Mouse (Mus musculus) ovary, postnatal 36 days (tissue): ENCODE measurements around the gene Rgl1.

Source experiments
- DNase-seq: peaks from one replicate; pipeline ENCODE4 v3.0.0; 2022; ENCODE audit warnings: low spot score, mixed read lengths

Gene Rgl1

DNA sequence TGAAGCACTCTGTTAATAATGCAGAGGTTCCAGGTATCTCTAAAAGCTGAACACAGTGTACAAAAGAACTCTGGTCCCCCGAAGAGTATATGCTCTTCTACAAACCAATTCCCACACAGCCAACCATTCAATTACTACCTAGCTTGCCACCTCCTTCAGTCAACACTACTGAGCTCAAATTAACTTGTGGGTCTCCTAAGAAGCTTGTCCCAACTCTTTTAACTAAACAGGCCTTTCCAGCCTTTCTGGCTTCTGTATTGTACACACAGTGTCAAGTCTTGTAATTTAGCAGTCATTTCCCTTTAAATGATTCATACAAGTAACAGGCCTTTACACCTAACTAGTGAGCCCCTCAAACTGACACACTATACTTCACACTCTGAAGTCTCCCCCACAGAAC is 48.8 kb downstream of the Rgl1 start:
- DNase-seq = no peak

DNA sequence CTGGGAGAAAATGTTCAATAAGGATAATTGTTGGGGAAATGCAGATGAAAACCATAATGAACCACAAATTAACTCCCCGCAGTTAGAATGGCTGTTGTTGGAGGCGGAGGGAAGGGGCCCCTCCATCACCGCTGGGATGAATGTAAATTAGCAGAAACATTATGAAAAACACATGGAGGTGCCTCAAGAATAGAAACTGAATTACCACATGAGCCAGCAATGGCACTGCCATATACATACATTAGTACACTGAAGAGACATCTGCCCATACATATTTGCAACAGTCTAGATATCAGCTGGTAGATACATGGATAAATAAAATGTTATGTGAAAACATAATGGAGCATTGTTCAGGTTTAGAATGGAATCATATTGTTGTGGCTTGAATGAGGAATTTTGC is 51.7 kb downstream of the Rgl1 start:
- no peak for DNase-seq

DNA sequence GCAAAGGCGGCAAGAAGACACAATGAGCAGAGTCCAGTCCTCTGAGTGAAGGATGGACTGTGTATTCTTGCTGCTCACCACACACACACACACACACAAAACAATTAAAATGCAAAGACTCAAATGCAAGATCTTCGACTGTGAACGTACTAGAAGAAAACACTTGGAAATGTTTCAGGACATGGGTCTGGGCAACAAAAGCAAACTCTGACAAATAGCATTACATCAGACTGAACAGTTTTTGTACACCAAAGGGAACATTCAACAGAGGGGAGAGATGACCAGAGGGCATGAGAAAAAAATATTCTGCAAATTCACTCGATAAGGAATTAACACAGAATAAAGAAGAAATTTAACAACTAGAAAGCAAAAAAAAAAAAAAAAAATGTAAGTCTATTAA is 52.2 kb downstream of the Rgl1 start:
- DNase-seq = no peak

DNA sequence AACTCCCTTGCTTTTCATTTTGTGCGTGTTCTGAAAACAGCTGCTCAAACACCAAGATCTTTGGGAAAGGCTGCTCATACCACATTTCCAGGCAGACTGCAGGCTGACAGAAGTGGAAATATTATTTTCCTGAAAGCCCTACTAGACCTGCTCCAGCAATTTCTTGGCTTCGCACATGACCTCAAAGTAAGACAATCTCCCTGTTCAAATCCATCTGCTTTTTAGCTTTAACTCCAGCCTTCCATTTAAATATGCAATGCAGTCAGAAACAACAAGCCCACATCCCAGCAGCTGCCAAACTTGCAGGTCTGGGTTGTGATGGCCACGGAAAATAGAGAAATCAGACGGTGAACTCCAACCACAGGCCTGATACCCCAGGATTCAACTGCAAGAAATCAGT is 55.1 kb downstream of the Rgl1 start:
- DNase-seq = no peak

GRCm38 (mm10) chr1:152707560-152707959 is 58.6 kb downstream of the Rgl1 start:
- DNase-seq = no peak

DNA sequence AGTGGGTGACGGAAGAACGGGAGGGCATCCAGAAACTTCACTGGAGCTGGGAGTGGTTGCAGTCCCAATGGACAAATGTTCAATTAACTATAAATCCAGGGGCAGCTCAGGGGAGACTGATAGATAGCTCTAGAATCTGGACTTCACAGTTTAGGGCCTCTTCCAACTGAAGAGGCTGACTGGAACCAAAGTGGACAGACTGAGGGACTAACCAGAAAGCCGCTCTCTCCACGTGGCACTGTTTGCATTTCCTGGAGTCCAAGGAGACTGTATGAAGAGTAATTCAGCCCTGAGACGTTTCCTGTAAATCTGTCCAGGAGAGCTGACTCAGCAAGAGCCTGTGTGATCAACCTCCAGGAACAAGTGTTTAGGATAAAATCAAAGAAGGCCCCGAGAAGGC is 62.2 kb downstream of the Rgl1 start:
- DNase-seq = no peak

GRCm38 (mm10) chr1:152702920-152703319 is 63.2 kb downstream of the Rgl1 start:
- DNase-seq = no peak

DNA sequence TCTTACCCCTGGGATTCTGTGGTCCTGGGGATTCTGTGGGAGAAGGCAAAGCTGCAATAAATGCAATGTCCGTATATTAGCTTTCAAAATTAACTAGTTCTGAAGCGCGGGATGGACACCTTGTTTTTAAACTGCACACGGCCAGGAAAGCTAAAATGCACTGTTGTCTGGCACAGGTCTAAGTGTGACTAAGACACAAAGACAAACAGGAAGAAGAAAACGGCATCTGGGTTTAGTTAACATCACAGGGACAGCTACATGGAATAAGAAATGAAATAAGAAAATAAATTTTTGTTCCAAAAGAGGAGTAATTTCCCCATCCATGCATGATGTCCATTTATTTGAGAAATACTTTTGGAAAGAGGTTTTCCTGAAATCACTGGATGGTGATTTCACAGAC is 65.1 kb downstream of the Rgl1 start:
- no peak for DNase-seq

DNA sequence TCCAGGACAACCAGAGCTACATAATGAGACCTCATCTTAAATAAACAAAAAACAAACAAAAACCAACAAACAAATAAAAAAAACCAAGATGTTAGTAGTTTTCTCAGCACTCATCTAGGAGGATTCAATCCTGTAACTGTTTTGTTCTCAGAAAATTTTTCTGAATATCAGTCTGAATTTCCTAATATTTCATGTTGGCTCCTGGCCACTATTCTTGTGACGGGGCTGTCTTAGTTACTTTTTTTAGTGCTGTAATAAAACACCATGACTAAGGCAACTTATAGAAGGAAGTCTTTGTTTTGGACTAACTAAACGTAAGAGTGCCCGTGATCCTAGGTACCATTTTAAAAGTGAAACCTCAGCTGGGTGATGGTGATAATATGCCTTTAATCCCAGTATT is 68.8 kb downstream of the Rgl1 start:
- DNase-seq = no peak

- no peak for DNase-seq
Measured at GRCm38 (mm10) chr1:152695491-152695890, 70.7 kb downstream of the Rgl1 start.

- no peak for DNase-seq
Measured at GRCm38 (mm10) chr1:152689968-152690367, 76.2 kb downstream of the Rgl1 start.

- DNase-seq = no peak
Measured at GRCm38 (mm10) chr1:152687733-152688181, 78.4 kb downstream of the Rgl1 start.

DNA sequence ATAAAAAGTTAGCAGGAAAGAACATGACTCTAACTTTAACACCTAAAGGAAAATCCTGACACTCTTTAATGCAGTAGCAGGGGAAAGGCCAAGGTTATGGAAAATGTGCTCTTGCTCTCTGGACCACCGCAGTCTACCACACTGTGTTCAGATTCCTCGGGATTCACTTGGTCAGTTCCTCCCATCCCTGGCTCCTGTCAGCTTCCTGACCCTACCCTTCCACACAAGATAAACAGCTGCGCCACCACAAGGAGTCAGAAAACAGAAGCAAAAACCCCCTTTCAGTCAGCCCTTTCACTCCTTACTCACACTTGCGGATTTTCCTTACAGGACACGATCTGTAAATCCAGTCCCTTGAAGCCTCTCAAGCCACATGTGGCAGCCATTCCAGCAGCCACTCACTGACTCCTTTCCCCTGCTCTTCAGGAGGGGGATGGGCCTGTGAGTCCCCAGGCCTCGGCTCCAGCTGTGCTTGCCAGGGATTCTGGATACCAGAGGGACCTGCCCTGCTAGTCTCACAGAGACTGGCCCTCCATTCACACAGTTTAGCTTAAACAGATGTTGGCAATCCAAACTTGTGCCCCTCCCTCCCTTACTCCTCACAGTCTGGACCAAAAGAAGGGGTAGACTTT is 78.9 kb downstream of the Rgl1 start:
- peak; percentile 12 for DNase-seq

DNA sequence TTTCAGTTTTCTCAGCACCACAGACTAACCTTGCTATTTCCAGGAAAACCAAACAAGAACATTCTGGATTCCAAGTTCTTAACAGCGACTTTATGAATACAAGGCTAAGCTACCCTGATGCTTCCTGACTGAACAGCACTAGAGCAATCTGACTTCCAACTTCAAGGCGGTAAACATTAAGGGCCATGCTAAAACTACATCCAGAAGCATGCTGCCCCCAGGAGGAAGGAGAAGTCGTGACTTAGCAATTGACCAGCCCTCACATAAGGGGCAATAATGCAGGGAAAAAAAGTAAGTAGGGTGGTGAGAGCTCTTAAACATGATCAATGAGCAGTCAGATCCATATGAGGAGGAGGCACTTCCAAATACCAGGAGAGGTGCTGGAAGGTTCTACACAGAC is 80.6 kb downstream of the Rgl1 start:
- no peak for DNase-seq

DNA sequence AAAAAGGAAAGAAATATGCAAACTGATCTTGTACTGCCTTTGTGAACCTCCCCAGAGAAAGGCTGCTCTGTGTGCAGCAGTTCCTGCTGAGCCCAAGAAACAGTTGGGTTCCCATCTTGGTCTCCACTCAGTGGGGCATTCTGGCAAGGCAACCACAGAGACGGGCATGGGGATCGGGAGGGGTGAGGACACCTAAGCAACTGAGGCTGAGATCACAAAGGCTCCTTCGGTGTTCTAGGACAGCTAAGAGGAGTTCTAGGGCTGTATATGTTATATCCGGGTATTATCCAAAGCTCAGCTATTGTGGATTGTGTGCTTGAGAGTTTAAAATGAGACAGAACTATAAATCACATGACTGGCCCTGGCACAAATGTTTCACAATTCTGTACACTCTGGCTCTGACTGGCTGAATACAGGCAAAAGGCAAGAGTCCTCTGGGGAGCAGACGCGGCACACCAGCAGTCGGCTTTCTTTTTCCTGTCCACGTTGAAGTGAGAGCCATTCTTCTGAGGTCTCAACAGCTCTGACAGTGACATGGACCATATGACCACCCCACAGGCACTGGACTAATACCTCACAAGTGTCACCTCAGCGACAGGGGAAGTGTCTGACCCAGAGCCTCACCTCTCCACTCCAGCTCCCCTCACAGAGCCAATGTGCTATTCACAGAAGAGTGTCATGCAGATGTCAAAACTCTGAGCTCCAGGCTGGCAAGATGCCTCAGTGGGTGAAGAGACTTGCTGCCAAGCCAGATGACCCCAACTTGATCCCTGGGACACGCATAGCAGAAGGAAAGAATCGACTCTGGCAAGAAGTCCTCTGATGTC is 83.6 kb downstream of the Rgl1 start:
- DNase-seq = peak; percentile 24

- DNase-seq = peak; percentile 7
Measured at GRCm38 (mm10) chr1:152681676-152682367, 84.3 kb downstream of the Rgl1 start.

DNA sequence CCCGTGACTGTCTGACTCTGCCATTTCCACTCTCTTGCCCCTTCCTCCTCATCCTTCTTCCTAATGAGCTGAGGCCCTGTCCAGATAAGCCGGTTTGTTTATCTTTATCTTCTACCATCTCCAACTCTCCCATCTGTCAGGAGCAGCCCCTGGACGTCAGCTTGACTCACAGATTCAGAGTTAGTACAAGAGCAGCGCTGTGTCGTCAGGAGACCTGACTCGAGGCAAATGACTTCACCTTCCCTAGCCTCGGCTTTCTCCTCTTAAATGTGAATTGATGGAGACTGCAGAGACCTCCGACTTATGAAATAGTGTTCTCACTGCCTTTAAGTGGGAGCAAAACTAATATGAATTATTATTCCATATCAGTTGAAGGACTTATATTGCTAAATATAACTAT is 85.0 kb downstream of the Rgl1 start:
- no peak for DNase-seq

DNA sequence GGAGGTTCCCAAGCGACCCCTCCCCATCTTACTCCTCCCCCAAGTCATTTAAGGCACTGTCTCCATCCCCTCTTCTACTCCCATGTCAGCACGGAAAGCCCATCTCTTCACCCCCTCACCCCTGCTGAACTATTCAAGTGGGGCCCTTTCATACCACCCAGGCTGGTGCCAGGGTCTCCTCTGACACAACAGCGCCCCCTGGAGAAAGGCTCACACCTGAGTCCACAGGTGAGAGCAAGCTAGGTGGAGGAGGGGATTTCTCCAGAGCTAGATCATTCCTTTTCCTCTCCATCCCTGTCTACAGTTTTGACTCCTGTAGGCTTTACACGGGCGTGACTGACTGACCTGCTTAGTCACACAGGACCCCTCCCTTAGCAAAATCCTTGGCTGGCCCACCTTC is 87.7 kb downstream of the Rgl1 start:
- DNase-seq = peak; percentile 29

DNA sequence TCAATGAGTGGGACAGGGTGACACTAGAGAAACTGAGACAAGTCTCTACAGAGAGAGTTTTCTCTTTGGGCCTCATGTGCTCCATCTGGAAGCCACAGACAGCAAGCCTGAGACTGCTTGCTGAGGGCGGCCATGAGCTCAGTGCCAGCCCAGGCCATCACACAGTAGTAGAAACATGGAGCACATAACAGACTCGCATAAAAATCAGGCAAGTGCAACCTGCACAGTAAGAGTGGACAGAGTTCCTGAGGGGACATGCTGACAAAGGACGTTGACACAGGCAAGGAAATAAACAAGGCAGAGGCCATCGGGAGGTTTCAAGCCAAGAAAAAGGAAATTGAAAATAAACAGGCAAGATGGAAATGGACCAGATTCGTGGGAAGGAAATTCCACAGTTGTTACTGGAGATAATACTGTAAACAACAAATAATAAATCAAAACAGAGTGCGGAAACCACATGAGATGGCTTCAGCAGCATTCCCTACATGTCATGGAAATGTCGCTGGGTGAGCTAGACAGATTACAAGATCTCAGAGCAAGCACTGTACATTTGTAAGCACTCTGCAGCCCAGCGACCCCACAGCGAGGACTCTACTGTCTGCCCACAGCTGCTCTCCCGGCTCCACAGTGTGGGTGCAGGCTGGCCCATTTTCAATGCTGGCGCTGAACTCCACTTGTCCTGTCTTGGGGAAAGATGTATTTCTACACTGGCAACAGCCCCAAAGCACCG is 88.5 kb downstream of the Rgl1 start:
- DNase-seq = no peak

DNA sequence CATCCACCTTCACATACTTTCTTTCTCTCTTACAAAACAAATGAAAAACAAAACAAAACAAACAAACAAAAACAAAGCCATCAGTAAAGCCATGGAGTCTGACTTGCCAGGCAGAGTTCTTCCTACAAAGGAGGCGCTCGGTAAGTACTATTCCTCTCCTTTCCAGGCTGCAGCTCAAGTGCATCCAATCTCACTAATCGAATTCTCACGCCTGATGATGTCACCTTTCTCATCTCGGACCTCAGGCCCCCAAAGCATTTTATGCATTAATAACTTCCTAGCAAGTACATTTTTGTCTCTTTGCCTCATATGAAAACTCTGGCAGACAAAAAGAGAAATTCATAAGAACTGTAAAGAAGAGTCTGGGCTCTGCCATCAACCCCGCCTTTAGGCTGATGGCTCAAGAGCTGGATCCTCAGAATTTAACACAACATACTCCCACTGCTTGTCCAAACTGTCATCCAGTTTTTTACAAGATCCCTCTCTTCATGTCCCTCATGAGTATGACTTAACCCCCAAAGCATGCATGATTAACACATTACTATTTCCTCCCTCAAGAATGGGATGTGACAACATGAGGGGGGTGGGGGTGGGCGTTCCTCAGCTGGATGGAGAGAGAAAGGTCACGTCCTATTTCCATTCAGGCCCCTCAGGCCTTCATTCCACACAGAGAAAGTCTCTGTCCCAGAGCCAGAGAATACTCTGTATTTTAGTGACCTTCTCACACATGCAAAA is 96.5 kb downstream of the Rgl1 start:
- DNase-seq = no peak

GRCm38 (mm10) chr1:152660436-152660835 is 105.7 kb downstream of the Rgl1 start:
- no peak for DNase-seq

GRCm38 (mm10) chr1:152659961-152660360 is 106.2 kb downstream of the Rgl1 start:
- DNase-seq = no peak
